Mouse (Mus musculus): Measurements from ENCODE around the gene Mtfmt. TPM values are rescaled to one million over a fixed set of nuclear protein-coding genes. Genes with fewer than 3 reads are reported as not detected.

The Mtfmt gene
- 26.1 and 27.9 TPM in 2 replicates for polyA plus RNA-seq (2015; fragmentation: Nextera tagmentation; extraction: Ambion mirVana)

DNA sequence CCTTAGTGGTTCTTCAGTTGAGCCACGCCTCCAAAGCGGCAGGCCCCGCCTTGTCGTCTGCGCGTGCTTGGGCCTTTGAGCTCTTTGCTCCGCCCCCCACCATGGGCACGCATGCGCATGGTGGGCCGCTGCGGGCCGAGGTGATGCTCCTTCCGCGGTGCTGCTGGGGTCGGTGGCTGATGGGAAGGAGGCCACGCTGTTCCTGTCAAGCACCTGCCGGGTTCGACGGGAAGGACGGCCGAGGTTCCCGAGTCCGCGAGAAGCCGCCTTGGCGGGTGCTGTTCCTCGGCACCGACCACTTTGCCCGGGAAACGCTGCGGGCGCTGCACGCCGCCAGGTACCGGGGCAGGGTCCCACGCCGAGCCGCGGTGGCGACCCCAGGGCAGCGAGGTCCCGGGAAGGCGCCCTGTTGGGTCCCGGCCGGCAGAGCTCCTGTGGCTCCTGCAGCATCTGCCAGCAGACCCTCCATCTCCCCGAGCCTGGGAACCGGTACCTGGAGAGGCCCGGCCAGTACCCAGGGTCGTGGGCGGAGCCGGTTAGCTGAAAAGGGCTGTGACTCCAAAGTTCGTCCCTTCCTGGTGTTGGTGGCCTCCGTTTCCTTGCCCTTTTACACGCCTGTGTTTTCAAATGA is at the start of gene Mtfmt:
Gene Mtfmt, plus strand, starts transcription at position 112 of the 631 bp plus-strand sequence.
- Histone ChIP-seq H3K9ac (peak within 1 kb of the TSS; percentile 96), H3K27ac (peak within 1 kb of the TSS; percentile 64), H3K4me1 (replicated peaks) (peaks cover 13% of the 10 kb centered on the region), H3K4me2 (peak within 1 kb of the TSS; percentile 70), H3K9me3 (no peaks in the 10 kb centered on the region), H3K27me3 (no peaks in the 10 kb centered on the region), H3K4me3 (peak within 1 kb of the TSS; percentile 95), H3K36me3 (peaks cover 17% of the 10 kb centered on the region)
- WGBS = under 1% methylated on average over 54 of the region's 54 CpGs
- ATAC-seq (ENCODE audit: low FRiP score) = peak; percentile 87

DNA sequence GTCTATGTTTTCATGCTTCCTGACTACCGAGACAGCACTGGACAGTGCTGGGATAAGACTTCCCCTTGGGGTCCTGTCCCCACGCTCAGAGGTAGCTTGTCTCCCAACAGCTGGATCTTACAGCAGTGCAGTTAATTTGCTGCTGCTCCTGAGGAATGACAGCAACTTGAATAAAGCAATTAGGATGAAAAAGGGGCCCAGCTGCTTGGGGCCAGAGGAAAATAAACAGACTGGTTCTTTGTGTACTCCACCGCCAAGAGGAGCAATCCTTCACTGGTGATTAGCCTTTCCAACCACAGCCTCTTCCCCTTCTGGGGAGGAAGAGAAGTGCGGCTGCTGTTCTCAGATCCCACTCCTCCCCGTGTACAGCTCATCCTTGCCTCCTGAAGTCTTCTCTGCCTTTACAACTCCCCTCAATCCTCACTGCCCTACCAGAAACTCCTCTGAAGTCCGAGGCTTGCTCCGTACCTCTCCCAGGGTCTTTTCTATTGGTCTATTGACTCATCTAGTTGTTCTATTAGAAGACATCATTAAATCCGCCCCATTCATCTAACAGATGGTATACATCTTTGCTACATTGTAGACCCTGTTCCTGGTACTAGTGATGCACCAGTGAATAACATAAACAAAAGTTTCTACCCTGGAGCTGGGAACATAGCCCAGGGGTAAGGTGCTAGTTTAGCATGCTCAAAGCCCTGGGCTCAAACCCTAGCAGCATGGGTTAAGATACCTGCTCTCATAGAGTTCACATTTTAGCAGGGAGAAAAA is 49.0 kb upstream of the Mtfmt start:
- peaks cover 15% of the 10 kb centered on the region for H3K4me1 ChIP-seq (replicated peaks)
- H3K9me3 ChIP-seq = no peaks in the 10 kb centered on the region
- no peak overlapping the region for H3K4me2 ChIP-seq
- ATAC-seq (ENCODE audit: low FRiP score) = no peak
- H3K36me3 ChIP-seq = no peaks in the 10 kb centered on the region
- no peak overlapping the region for H3K4me3 ChIP-seq
- H3K9ac ChIP-seq = no peak overlapping the region
- WGBS = 34% methylated on average over 8 of the region's 8 CpGs
- H3K27me3 ChIP-seq = peaks cover 33% of the 10 kb centered on the region
- H3K27ac ChIP-seq = no peak overlapping the region

DNA sequence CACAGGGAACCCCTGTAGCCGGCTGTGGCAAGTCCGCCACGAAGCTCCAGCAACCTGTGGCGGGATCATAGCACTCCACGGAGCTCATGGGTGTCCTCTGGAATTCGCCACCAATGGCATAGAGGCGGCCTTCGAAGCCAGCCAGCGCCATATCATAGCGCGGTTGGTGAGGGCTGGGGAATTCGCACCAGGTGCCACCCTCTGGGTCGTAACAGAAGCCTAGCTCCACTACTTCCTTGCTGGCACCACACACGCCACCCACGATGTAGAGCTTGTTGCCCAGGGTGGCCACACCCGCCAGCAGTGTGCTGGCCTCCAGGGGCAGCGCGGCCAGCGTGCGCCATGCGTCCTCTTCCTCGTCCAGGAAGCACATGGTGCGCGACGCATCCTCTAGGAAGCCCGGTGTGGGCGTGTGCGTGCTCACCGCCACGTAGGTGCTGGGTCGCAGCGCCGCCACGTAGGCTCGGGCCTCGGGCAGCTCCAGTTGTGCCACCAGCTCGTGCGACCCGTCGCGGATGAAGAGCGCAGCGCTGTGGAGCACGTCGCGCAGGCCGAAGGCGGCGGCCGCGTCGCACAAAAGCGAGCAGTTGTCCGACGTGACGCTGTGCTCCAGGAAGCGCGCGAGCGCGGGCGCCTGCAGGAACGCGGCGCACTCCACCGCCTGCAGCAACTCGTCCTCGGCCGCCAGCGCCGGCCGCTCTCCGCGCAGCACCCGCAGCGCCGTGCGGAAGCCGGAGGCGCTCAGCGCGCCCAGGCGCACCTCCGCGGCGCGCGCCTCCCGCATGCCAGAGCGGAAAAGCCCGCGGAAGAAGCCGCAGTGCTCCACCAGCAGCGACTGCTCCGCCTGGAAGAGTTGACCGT is 44.6 kb upstream of the Mtfmt start:
- Histone ChIP-seq H3K27ac (no peak overlapping the region), H3K4me3 (peak overlapping the region; percentile 46), H3K36me3 (no peaks in the 10 kb centered on the region), H3K9me3 (no peaks in the 10 kb centered on the region), H3K4me2 (peak overlapping the region; percentile 49), H3K4me1 (replicated peaks) (peaks cover 15% of the 10 kb centered on the region), H3K9ac (peak overlapping the region; percentile 9), H3K27me3 (peaks cover 60% of the 10 kb centered on the region)
- ATAC-seq (ENCODE audit: low FRiP score) = no peak; the same call in none of the 2 replicates
- 18% methylated on average over 93 of the region's 96 CpGs for WGBS

DNA sequence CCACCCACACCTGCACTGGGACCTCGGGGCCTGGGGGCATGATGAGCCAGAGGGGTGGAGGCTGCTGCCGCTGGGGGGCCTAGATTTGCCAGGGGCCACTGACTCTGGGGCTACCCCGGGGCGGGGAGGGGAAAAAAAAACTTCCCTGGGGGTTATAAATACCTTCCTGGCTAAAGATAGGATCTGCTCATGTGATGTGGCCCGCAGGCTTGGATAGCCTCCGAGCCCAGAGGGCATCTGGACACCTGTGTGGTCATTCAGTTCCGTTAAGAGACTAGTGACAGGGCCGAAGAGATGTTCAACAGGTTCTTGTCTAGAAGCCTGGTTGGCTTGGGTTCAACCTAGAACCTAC is 44.0 kb upstream of the Mtfmt start, which contains the start of gene Kbtbd13:
Gene Kbtbd13, minus strand, starts transcription at position 40 of the 352 bp plus-strand sequence.
- Histone ChIP-seq H3K4me1 (replicated peaks) (peaks cover 10% of the 10 kb centered on the region), H3K9me3 (no peaks in the 10 kb centered on the region), H3K4me3 (peak within 1 kb of the TSS; percentile 46), H3K27me3 (peaks cover 60% of the 10 kb centered on the region), H3K36me3 (no peaks in the 10 kb centered on the region), H3K4me2 (peak within 1 kb of the TSS; percentile 49), H3K27ac (no peak within 1 kb of the TSS), H3K9ac (peak within 1 kb of the TSS; percentile 9)
- WGBS = 61% methylated on average over 8 of the region's 8 CpGs
- no peak for ATAC-seq (ENCODE audit: low FRiP score)

DNA sequence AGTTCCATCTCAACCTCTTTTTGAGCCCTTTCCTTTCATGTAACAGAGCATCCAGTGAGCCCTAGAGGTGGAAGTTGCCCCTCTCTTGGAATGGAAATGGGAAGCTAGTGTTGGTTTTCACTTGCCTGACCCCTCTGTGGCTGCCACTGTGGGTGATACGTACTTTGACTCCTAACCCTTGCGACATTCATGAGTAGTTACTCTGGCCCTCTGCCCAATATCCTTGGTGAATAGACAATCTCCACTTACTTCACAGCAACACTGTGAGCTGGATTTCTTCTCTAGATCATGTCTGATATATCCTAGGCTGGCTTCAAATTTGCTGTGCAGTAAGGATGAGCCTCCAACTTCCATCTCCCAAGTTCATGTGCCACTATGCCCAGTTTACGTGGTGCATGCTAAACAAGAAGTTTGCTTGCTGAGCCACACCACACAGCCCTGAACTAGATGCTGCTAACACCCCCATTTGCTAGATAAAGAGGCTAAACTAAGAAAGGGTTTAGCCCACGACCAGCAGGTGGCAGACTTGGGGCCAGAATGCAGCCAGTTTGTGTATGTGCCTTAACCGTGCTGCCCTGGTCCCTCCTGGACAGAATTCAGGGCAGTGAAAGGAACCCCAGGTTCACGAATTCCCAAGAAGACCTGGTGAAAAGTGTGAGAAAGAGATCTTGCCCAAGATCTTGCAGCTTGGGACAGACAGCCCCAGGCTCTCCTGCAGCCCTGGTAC is 42.8 kb upstream of the Mtfmt start:
- Histone ChIP-seq H3K4me2 (no peak overlapping the region), H3K4me1 (replicated peaks) (peaks cover 7% of the 10 kb centered on the region), H3K9ac (no peak overlapping the region), H3K36me3 (no peaks in the 10 kb centered on the region), H3K27me3 (peaks cover 60% of the 10 kb centered on the region), H3K27ac (no peak overlapping the region), H3K9me3 (no peaks in the 10 kb centered on the region), H3K4me3 (no peak overlapping the region)
- 27% methylated on average over 6 of the region's 6 CpGs for WGBS
- no peak for ATAC-seq (ENCODE audit: low FRiP score)

DNA sequence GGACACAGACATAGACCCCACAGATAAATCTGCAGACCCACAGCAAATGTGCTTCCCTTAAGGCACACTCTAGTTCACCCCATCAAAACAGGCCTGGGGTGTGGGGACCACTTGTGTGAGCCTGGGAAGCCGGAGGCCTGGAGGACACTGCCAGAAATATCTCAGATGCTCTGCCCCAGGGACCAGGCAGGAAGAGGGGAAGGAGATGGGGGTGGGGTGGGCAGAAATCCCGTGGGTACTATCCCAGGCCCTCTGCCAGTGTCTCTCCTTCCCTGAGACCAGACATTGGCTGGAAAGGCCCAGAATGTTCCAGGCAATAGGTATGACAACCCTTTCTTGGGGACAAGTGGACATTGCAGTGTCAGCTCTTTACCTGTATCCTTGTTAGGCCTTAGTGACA is 42.0 kb upstream of the Mtfmt start:
- Histone ChIP-seq H3K4me3 (no peak overlapping the region), H3K27ac (no peak overlapping the region), H3K27me3 (peaks cover 57% of the 10 kb centered on the region), H3K4me1 (replicated peaks) (peaks cover 15% of the 10 kb centered on the region), H3K9ac (no peak overlapping the region), H3K36me3 (no peaks in the 10 kb centered on the region), H3K4me2 (no peak overlapping the region), H3K9me3 (no peaks in the 10 kb centered on the region)
- ATAC-seq (ENCODE audit: low FRiP score) = no peak
- WGBS = 51% methylated on average over 2 of the region's 2 CpGs

DNA sequence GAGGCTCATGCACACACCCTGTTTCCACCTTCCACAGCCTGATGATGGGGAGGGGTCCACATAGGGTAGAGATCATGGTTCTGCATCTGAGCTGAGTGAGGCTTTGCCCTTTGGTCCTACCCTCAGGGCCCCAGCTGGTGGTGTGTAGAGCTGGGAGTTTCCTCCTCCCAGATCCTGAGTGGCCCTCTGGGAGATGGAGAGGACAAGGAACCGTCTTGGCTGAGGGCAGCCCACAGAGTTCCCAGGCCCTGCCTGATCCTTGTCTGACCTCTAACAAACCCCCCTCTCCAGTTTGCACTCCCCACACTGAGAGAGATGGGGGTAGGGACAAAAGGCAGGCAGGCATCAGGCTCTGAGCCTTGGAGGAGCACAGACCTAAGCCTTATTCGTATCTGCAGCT is 41.2 kb upstream of the Mtfmt start:
- 49% methylated on average over 2 of the region's 2 CpGs for WGBS
- Histone ChIP-seq H3K4me1 (replicated peaks) (peaks cover 18% of the 10 kb centered on the region), H3K27ac (no peak overlapping the region), H3K27me3 (peaks cover 52% of the 10 kb centered on the region), H3K9me3 (no peaks in the 10 kb centered on the region), H3K4me3 (no peak overlapping the region), H3K4me2 (no peak overlapping the region), H3K9ac (no peak overlapping the region), H3K36me3 (no peaks in the 10 kb centered on the region)
- no peak for ATAC-seq (ENCODE audit: low FRiP score)

DNA sequence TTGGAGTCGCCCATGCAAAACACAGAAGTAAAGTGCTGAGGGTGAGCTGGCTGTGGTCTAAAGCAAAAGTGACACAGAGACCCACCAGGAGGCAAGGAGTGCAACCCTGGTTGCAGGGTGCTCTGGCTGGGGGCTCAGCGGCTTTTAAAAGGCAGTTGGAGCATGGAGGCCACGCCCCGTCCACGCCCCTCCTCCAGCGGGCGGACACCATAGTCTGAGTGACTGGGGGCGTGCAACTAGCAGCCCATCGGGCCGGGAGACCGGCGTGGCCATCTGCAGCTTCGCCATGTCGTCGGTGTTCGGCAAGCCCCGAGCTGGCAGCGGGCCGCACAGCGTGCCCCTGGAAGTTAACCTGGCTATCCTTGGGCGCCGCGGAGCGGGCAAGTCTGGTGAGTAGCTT is 37.3 kb upstream of the Mtfmt start, which contains the start of gene Rasl12:
Gene Rasl12, plus strand, starts transcription at position 228 of the 400 bp plus-strand sequence.
- Histone ChIP-seq H3K27ac (no peak within 1 kb of the TSS), H3K4me2 (peak within 1 kb of the TSS; percentile 66), H3K9ac (peak within 1 kb of the TSS; percentile 66), H3K4me3 (peak within 1 kb of the TSS; percentile 45), H3K27me3 (peaks cover 20% of the 10 kb centered on the region), H3K36me3 (no peaks in the 10 kb centered on the region), H3K4me1 (replicated peaks) (peaks cover 11% of the 10 kb centered on the region), H3K9me3 (no peaks in the 10 kb centered on the region)
- peak; percentile 65 for ATAC-seq (ENCODE audit: low FRiP score)
- under 1% methylated on average over 24 of the region's 24 CpGs for WGBS

DNA sequence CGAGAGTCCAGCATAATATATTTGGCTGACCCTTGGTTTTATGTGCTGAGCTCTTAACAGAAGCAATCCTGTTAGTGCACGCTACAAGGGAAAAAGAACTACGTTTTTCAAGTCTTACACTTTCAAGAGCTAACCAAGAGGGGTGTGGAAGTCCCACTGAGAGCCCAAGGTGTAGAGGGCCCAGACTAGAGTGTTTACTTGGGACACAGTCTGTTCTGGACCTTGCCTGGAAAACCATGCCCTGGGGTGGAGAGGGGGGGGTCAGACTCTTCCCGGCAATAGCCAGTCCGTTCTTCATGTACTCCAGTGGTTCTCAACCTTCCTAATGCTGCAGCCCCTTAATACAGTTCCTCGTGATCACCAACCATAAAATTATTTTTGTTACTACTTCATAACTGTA is 35.6 kb upstream of the Mtfmt start:
- no peak overlapping the region for H3K4me2 ChIP-seq
- H3K27me3 ChIP-seq = 0 out of 2 replicates have a peak, but pooled peaks cover 9% of the 10 kb centered on the region
- H3K4me1 ChIP-seq (replicated peaks) = peaks cover 14% of the 10 kb centered on the region
- H3K27ac ChIP-seq = no peak overlapping the region
- no peaks in the 10 kb centered on the region for H3K9me3 ChIP-seq
- H3K36me3 ChIP-seq = no peaks in the 10 kb centered on the region
- H3K4me3 ChIP-seq = no peak overlapping the region
- WGBS = 91% methylated on average over 6 of the region's 6 CpGs
- no peak overlapping the region for H3K9ac ChIP-seq
- no peak for ATAC-seq (ENCODE audit: low FRiP score)

DNA sequence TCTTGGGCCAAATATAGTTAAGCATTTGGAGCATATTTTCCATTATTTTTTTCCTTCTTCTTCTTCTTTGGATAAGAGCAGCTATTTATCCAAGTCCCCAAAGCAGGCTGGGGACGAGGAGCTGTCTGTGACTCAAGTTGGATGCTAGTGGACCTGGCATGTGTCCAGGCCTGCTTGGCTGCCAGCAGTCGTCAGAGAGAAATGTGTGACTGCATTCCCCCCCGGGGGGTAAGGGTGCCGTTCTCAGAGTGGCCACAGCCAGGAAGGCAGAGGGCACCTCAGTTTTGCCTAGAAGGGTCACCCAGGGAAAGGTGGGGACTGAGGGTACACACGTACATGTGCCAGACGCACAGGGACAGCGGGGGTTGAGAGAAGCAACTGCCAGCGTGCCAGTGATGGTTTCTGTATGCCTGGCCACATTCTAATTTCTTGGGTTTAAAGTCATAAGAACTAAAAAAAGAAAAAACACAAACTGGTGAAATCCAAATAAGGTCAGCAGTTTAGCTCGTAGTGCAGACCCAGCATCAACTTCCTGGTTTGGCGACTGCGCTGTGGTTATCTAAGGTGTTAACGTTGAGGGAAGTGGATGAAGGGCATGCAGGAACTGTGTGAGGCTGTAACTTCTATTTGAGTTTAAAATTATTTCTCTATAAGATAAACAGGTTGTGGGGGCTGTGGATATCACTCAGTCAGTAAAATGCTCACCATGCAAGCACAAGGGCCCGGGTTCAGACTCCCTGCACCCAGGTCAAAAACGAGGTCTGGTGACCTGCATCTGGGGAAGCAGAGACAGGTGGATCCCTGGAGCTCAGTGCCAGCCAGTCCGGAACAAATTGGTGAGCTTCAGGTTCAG is 31.0 kb upstream of the Mtfmt start:
- WGBS = 77% methylated on average over 15 of the region's 15 CpGs
- no peaks in the 10 kb centered on the region for H3K9me3 ChIP-seq
- H3K9ac ChIP-seq = no peak overlapping the region
- H3K4me3 ChIP-seq = no peak overlapping the region
- 0 out of 2 replicates have a peak, but pooled peaks cover 3% of the 10 kb centered on the region for H3K4me1 ChIP-seq (replicated peaks)
- no peak overlapping the region for H3K4me2 ChIP-seq
- ATAC-seq (ENCODE audit: low FRiP score) = no peak
- H3K27ac ChIP-seq = no peak overlapping the region
- no peaks in the 10 kb centered on the region for H3K36me3 ChIP-seq
- H3K27me3 ChIP-seq = 0 out of 2 replicates have a peak, but pooled peaks cover 4% of the 10 kb centered on the region

DNA sequence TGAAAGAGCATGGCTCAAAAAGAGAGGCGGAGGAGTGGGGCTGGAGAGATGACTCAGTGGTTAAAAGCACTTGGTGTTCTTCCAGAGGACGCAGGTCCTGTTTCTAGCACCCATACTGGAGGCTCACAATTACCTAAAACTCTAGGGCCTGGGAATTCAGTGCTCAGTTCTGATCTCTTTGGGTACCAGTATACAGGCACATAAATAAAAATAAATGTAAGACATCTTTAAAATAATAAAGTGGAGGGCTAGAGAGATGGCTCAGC is 30.5 kb upstream of the Mtfmt start:
- Histone ChIP-seq H3K4me3 (no peak overlapping the region), H3K27me3 (no peaks in the 10 kb centered on the region), H3K9me3 (no peaks in the 10 kb centered on the region), H3K36me3 (no peaks in the 10 kb centered on the region), H3K9ac (no peak overlapping the region), H3K27ac (no peak overlapping the region), H3K4me2 (no peak overlapping the region), H3K4me1 (replicated peaks) (0 out of 2 replicates have a peak, but pooled peaks cover 3% of the 10 kb centered on the region)
- ATAC-seq (ENCODE audit: low FRiP score) = no peak
- 86% methylated on average over 2 of the region's 2 CpGs for WGBS

All from hindbrain, embryonic 13.5 days (tissue).